Mouse (Mus musculus) heart, postnatal 0 days (tissue): Measurements from ENCODE around the gene Usp47.

ENCODE experiments used
- CTCF ChIP-seq: IDR thresholded peaks from 2 replicates; pipeline ENCODE4 v1.5.1; 2016; ENCODE audit warnings: antibody characterized with exemption, control low read depth, low read depth
- EP300 ChIP-seq: IDR thresholded peaks from 2 replicates; pipeline ENCODE4 v1.6.1; 2016; ENCODE audit warnings: antibody characterized with exemption, low read depth

DNA sequence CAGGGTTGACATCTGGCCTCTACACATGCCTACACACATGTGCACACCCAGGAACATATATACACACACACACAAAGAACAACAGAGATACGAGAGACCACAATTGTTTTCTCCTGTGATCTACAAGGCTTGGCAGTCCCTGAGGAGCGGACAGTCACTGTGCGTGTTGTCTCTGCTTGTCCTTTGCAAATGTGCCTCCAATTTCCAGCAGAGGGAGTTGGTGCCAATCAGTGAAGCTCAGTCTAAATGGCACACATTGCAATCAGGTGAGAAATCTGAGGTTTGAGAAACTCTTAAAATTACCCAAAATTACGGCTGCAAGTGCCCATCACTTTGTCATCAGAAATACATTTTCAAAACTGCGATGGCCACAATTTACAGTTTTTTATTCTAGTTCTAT is 110.0 kb downstream of the Usp47 start:
- TF ChIP-seq CTCF: no peak; the same call in 1 of the 2 replicates
- no peak for TF ChIP-seq EP300
